Mouse (Mus musculus) adrenal gland, postnatal 10 days (tissue): Measurements from ENCODE around the gene Rccd1. TPM values are rescaled to one million over a fixed set of nuclear protein-coding genes. Genes with fewer than 3 reads are reported as not detected.

Source experiments
- DNase-seq: peaks from one replicate; pipeline ENCODE4 v3.0.0; 2021; ENCODE audit warnings: mixed read lengths
- total RNA-seq, 2 experiments: library from RNA; stranded (reverse); gene quantifications; 2 replicates each; pipeline ENCODE4 v1.2.3; 2021

Rccd1 gene
- total RNA-seq, 2 experiments from 2014 or later = 8.4 to 13.8 TPM

GRCm38 (mm10) chr7:80299568-80299967, 24.7 kb downstream of the Rccd1 start:
- DNase-seq = no peak

- no peak for DNase-seq
These were observed 25.5 kb downstream of the Rccd1 start for GRCm38 (mm10) chr7:80298754-80299153.

GRCm38 (mm10) chr7:80297041-80297440, 27.2 kb downstream of the Rccd1 start:
- no peak for DNase-seq

GRCm38 (mm10) chr7:80296462-80296861, 27.8 kb downstream of the Rccd1 start:
- DNase-seq = no peak

GRCm38 (mm10) chr7:80294764-80295648, 29.2 kb downstream of the Rccd1 start:
- DNase-seq = no peak

- DNase-seq = peak; percentile 100
These were observed 30.0 kb downstream of the Rccd1 start, which contains the start of gene Prc1 for GRCm38 (mm10) chr7:80294062-80294763. Prc1 (plus strand) TSS chr7:80294450.

- no peak for DNase-seq
These were observed 36.5 kb downstream of the Rccd1 start for GRCm38 (mm10) chr7:80287736-80288135.

- no peak for DNase-seq
These were observed 38.5 kb downstream of the Rccd1 start for GRCm38 (mm10) chr7:80285725-80286124.

- no peak for DNase-seq
These were observed 39.9 kb downstream of the Rccd1 start for GRCm38 (mm10) chr7:80284391-80284790.

GRCm38 (mm10) chr7:80283226-80283918, 40.9 kb downstream of the Rccd1 start:
- DNase-seq = no peak

GRCm38 (mm10) chr7:80281646-80282045, 42.6 kb downstream of the Rccd1 start:
- DNase-seq = peak; percentile 29

- DNase-seq = no peak
These were observed 43.3 kb downstream of the Rccd1 start for GRCm38 (mm10) chr7:80280998-80281397.

GRCm38 (mm10) chr7:80280032-80280431, 44.2 kb downstream of the Rccd1 start:
- no peak for DNase-seq

- DNase-seq = no peak
These were observed 47.9 kb downstream of the Rccd1 start for GRCm38 (mm10) chr7:80276374-80276773.

GRCm38 (mm10) chr7:80273456-80273855, 50.8 kb downstream of the Rccd1 start:
- DNase-seq = no peak

GRCm38 (mm10) chr7:80269751-80270255, 54.5 kb downstream of the Rccd1 start:
- DNase-seq = peak; percentile 60

- peak; percentile 98 for DNase-seq
These were observed 55.1 kb downstream of the Rccd1 start, which contains the start of gene Vps33b for GRCm38 (mm10) chr7:80268897-80269750. Vps33b (plus strand) TSS chr7:80269649.

GRCm38 (mm10) chr7:80267764-80268163, 56.5 kb downstream of the Rccd1 start:
- no peak for DNase-seq

GRCm38 (mm10) chr7:80264606-80265005, 59.6 kb downstream of the Rccd1 start:
- DNase-seq = peak; percentile 57

GRCm38 (mm10) chr7:80261372-80261990, 62.8 kb downstream of the Rccd1 start:
- no peak for DNase-seq
